Comparison of ENCODE assay signal across 19 mouse cellular contexts in the genomic region with DNA sequence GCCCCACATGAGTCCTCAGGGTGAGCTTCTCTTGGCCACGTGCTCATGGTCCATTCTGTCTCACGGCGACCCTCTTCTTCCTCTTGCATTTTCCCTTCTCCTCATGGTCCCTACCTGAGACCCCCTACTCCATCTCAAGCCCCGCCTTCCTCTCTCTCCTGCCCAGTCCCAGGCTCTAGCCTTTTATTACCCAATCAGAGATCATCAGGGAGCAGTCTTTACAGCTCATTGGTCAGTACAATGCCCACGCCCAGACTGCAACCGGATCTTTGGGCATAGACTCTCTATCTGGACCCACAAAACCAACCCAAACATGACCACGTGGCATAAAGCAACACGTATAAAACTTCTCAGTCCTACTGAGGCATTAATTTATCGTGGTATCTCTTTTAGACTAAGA. TPM values are rescaled to one million over a fixed set of nuclear protein-coding genes. Genes with fewer than 3 reads are reported as not detected.
"Had no signal": no experiment of that assay in that cellular context is flagged by ENCODE, and none has a peak within 500 bp of the region (broad histone marks: within the 10 kb centered on the region; RNA-seq: fewer than 3 reads in every experiment).

No protein-coding gene starts in this region.

- DNase-seq: heart, postnatal 14 days; heart, postnatal 36 days; heart, postnatal 4 days; kidney, adult 11 months; kidney, adult 18-20 months; kidney, adult 2 months; kidney, adult 8-10 months; kidney, adult 9 months; kidney, postnatal 10 days; kidney, postnatal 14 days; kidney, postnatal 25 days; kidney, postnatal 36 days; kidney, postnatal 4 days; layer of hippocampus, adult 9-11 months; layer of hippocampus, postnatal 36 days had no signal

RNA-seq across cellular contexts. Expression of a gene that starts 21.5 kb away (rescaled TPM):
- total RNA-seq: hematopoietic stem cell, adult 5-6 weeks had no signal

RNA-seq across cellular contexts. Expression of a gene that starts 35.5 kb away (rescaled TPM):
- total RNA-seq: heart, postnatal 25 days; heart, postnatal 36 days; hindbrain, postnatal 0 days; layer of hippocampus, postnatal 14 days; layer of hippocampus, postnatal 36 days had no signal
